Mouse (Mus musculus) retina, postnatal 7 days (tissue): ENCODE measurements around the gene Morn2.
"Not testable (repeated sequence)": the region's sequence is repeated elsewhere in the genome, so short reads cannot be mapped to it uniquely, and the experiment has no call there.

ENCODE experiments used
- DNase-seq: peaks from one replicate; pipeline ENCODE4 v3.0.0-alpha.2; 2012; ENCODE audit warnings: low read depth, low spot score

The Morn2 gene

DNA sequence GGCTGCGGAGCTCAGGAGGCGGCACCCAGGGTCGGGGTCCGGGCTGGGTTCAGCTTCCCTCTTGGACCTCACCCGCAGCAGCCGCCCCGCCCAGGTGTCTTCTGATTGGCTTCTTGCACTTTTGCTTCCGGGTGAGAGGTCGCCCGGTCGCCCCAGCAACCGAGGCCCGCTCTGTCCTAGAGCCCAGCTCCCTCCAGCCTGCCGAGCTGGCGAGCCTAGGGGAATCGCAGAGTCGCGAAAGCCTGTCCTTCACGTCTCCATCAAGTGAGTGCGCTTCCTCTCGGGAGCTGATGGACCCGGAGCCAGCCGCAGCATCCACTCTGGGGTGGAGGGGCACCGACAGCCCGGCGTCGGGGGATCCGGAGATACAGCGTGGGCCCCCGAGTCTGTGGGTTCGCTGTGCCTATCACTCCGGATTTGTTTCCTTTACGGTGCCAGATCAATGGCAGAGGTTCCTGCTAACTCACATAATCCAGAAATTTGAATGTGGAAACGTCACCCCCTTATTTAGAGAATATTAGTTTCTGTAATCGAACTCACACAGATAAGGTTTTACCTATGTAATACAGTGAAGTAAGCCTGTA lies at the start of gene Morn2, which contains the start of gene Dhx57:
Gene Morn2 (plus strand): TSS at position 130 of the 584 bp plus-strand sequence.
Gene Dhx57 (minus strand): TSS at position 403 of the 584 bp plus-strand sequence.
- peak; percentile 92 for DNase-seq

DNA sequence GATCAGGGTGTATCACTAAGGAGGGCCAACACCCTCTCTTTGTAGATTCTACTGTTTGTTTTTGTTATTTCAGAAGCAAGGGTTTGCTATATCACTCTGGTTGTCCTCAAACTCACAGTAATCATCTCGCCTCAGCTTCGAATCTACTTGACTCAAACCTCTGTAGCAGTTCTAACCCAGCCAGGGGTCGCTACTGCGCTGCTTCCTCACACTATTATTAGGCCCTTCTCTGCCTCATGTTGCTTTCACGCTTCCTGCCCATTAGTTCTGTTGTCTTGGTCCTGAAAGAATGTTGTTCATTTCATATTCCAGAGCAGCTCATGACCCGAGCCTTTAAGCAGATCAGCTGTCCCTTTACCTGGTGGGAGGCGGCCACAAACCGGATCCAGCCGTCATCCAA lies 48.4 kb upstream of the Morn2 start:
- no peak for DNase-seq

DNA sequence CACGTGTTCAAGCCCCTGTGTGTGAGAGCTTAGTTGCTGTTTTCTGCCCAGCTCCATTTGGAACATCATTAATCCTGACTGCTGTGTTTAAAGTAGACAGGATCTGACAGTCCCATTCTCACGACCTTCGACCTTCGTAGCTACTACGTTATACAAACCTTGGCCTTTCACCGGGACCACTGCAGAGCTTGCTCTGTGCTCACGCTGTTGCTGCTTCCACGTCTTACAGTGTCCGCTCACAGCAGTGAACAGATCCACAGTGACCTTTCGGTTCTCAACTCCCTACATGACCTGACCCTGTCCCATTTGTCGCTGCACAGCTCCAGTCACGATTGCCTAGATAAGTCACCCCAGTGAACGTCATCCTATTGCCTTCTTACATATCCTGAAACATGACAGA lies 46.9 kb upstream of the Morn2 start:
- no peak for DNase-seq

DNA sequence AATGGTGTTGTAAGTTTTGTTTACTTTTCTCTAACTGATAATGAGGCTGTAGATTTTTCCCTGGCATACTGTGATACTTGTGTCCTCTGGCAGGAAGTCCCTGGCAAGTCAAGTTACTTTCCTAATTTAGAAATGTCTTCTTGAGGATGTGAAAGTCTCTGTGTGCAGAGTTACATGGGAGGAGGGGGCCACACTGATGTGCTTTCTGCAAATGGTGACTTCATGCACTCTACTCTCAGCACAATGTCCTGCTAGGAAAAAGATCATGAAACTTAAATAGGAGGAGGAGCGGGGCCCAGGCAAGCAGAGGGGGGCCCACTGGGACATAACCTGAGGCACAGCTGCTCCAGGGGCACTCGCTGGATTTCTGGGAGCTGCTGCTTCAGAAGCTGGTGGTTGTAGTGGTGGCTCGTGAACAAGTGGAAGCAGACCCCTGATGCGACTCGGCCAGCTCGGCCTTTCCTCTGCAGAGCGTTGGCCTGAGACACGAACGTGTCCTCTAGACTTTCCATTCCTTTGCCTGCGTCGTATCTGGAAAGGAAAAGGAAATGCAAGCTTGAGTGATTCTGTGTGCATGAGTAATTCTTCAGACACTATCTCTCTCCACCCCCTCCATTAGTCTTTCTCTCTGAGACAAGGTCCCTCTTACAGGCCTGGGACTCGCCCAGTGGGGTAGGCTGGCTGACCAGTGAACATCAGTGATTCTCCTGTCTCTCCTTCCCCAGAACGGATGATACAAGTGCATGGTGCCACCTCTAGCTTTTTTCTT lies 37.1 kb upstream of the Morn2 start:
- no peak for DNase-seq

- DNase-seq, result no peak
Observed at GRCm38 (mm10) chr17:80254421-80254820, 35.6 kb upstream of the Morn2 start.

DNA sequence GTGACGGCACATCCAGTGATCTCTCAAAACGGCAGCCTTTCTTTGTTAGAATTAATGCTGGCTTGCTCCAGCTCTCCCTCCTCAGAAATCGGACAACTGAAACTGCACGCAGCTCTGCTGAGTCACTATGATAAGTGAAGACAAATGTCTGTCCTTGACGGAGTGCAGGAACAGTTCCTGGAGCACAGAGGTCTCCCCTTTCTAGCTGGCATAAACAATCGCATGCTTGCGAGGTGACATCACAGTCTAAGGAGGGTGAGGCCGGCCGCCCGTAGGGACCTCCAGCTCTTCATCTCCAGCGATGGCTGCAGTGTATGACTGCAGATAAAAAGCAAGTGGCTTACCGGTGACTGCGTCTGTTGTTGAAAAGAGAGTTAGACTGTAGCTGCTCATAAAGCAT lies 34.8 kb upstream of the Morn2 start:
- no peak for DNase-seq

GRCm38 (mm10) chr17:80267065-80267464 lies 22.9 kb upstream of the Morn2 start:
- DNase-seq, result no peak

- DNase-seq, result no peak
Observed at GRCm38 (mm10) chr17:80268151-80268550, 21.9 kb upstream of the Morn2 start.

DNA sequence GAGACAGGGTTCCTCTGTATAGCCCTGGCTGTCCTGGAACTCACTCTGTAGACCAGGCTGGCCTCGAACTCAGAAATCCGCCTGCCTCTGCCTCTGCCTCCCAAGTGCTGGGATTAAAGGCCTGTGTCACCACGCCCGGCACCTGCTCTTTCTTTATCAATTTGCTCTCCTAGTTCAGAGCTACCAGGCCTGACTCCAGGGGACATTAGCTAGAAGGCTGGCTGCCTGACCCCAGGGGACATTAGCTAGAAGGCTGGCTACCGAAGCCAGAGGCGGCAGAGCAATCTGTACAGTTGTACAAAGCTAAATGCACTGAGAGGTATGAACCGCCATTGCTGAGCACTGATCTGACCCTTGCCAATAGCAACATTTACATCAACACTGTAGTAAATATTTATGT lies 19.4 kb upstream of the Morn2 start:
- not testable (repeated sequence) for DNase-seq

DNA sequence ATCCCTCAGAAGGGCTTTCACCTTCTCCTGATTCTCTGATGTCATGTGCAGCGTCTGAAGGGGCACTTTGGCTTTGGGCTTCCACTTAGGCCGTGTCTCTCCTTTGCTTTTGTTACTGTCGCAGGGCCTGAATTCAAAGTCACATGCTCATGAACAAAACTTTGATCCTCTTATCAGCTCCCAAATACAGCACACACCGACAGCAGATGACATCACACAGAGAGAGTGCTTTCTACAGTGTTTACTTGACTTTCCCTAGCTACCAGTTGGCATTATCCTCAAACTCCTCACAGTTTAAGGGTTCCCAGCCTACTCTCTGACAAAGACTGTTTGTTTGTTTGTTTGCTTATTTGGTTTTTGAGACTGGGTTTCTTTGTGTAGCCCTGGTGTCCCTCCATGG lies 11.7 kb upstream of the Morn2 start:
- DNase-seq, result no peak

DNA sequence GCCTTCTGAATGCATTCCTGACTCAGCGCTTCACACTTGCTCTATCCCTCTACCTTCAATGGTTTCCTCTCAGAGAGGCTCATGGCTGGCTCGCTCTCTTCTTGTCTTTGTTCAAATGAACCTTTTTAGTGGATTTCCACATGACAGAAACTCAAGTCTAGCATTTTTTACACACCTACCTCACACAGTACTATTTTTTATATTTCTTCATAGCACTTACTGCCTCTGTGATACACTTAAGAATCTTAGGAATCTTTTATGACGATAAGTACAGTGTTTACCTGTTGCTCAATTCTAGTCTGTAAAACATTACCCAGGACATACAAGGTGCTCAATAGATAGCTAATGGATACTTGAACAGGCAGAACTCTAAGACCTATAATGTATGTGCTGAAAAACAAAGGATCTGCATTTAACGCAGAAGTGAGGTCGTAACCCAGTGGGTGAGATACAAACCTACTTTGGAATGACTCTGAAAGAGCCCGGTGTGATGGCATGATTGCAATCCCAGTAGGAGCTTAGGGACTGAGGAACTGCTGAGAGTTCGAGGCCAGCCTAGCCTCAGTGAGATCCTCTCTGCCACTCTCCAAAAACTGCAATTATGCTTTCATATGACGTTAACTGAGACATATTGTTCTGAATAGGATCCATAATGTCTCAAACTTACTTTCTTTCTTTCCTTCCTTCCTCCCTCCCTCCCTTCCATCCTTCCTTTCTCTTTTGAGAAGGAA lies 10.5 kb upstream of the Morn2 start:
- DNase-seq, result no peak

DNA sequence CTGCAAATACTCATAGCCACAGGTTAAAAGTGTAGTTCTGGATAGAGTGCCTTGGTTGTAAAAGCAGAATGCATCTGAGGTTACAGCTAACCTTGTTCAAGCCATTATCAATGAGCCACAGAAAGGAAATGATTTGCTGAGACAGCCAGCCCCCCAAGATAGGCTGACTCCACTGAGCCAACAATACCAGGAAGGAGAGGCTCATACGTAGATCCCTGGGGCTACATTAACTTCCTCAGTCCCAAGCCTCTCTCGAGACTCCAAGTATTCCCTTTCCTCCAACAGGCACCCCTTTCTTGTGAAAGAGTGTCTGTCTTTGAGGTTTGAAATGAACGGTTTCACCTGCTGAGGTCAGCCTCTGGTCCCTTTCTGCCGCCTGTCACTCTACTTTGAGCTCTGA lies 5.6 kb upstream of the Morn2 start:
- no peak for DNase-seq

DNA sequence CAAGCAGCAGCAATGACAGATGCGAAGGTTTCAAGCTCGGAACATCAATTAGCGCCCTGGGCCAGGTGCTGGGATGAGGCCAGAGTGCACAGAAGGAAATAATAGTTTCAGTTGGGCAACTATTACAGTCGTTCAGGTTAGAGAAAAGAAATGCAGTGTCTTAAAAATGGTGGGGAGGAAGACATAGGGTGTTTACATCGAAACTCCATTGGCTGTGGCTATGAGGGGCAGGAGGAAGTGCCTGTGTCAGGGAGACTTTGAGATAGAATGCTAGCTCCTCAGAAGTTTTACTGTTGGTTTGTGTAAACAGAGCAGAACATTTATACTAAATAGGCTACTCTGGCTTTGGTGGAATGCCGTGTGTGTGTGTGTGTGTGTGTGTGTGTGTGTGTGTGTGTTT lies 2.0 kb upstream of the Morn2 start:
- no peak for DNase-seq

- no peak for DNase-seq
Observed at GRCm38 (mm10) chr17:80289280-80290073, 526 bp upstream of the Morn2 start.

DNA sequence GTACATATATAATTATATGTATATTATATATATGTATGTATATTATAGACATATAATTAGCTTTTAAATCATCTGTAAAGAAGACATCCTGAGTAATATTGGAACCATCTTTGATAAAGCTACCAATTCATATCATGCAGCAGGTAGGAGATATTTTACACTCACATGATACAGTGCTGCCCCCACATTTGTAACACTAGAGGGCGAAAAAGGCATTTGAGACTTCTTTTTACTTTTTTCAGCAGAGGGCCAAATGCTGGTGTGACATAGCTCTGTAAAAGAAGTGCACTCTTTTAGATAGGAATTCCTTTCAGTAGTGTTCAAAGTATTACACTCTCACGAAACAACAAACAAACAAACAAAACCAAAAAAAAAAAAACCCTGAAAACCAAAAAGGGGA lies 1.1 kb downstream of the Morn2 start:
- DNase-seq, result no peak

DNA sequence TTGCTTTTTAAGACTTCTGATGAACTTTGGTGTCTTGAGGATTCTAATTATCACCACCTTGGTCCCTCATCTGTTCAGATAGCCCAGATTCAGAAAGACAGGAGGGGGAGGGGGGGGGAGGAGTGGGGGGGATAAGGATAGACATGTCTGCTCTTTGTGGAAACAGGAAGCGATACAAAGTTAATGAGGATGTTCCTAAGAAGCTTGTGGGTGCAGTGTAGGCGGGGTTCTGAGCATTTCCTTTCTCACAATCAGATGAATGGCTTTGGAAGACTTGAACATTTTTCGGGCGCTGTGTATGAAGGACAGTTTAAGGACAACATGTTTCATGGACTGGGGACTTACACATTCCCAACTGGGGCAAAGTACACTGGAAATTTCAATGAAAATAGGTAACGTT lies 5.3 kb downstream of the Morn2 start:
- no peak for DNase-seq

DNA sequence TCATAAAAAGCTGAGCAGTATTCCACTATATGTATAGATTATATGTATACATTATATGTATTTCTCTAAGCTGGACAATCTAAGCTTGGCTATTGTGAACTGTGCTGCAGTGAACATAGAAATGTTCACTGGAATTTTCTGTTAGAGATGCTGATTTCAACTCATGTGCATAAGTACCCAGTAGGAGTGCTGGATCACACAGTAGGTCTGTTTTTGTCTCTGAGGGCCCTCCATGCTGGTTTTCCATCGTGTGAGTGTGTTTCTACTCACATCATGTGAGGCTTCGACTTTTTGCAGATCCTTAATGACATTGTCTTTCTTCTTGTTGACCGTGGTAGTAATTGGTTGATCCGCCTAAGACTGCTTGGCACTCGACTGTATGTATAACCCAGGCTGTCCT lies 8.8 kb downstream of the Morn2 start:
- no peak for DNase-seq

- no peak for DNase-seq
Observed at GRCm38 (mm10) chr17:80307251-80307650, 17.2 kb downstream of the Morn2 start, which contains the start of gene Arhgef33. Arhgef33 (plus strand) TSS chr17:80307407.

GRCm38 (mm10) chr17:80311761-80312160 lies 21.8 kb downstream of the Morn2 start:
- DNase-seq, result no peak

GRCm38 (mm10) chr17:80312405-80312804 lies 22.4 kb downstream of the Morn2 start:
- no peak for DNase-seq

DNA sequence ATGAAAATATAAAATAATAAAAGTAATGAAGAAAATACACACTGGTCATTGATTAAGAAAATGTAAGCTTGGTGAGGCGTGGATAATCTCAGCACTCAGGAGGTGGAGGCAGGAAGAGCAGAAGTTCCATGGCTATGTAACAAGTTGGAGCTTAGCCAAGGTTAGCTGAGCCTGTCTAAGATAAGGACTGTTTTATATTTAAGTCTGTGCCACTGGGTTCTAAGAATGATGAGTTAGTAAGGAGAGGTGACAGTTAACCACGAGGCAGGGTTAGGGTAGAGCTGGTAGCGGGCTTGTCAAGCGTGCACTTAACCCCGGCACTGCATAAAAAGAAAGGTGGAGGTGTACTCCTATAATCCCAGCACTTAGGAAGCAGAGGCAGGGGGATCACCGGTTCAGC lies 32.2 kb downstream of the Morn2 start:
- no peak for DNase-seq

DNA sequence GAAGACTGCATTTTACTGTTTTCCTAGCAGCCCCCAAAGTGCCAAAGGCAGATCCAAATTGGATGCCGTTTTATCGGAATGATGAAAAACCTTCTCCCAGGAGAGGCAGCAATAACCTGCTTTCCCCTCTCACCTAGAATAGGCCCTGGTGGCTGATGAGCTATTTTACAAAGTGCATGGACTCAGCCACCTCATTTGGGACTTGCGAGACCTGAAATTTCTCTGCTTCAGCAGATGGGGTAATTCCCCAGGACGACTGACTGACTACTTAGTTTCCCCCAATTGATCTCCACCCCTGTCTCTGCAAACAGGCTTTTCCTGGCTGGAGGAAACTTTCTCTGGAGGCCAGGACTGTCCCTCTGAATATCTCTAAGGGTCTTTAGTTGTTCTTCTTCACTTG lies 33.0 kb downstream of the Morn2 start:
- DNase-seq, result no peak
